Mouse (Mus musculus): ENCODE measurements around the gene Pcdh15. TPM values are rescaled to one million over a fixed set of nuclear protein-coding genes. Genes with fewer than 3 reads are reported as not detected.

Pcdh15 gene
- polyA plus RNA-seq, 1 experiment = not detected

DNA sequence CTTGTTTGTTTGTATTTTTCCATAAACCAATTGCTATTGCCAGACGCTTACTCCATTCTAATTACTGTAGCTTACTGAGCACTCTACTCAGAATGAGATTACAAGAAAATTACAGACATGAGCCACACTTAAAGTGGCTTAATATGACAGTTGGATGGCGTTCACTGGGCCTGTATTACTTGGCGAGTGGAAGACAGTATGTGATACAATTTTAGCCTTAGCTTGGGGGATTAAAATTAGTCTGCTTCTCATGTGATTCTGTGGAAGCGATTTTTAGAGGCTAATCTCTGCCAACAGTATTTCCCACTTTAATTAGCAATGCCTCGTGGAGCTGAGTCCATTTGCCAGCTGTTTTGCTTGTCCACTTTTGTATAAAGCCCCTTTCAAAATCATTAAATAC, 837.0 kb downstream of the Pcdh15 start:
- Histone ChIP-seq H3K4me1 (ENCODE audit: control insufficient read depth) (no peaks in the 10 kb centered on the region), H3K27me3 (ENCODE audit: control insufficient read depth) (no peaks in the 10 kb centered on the region), H3K36me3 (ENCODE audit: control insufficient read depth) (no peaks in the 10 kb centered on the region), H3K9me3 (ENCODE audit: control insufficient read depth, low read length) (peaks cover 7% of the 10 kb centered on the region), H3K4me3 (replicated peaks) (no peak overlapping the region)
- TF ChIP-seq TAL1 (IDR thresholded peaks at IDR 0.05; ENCODE audit: low read length) (no peak), GATA1 (IDR thresholded peaks at IDR 0.05; ENCODE audit: low read length) (no peak)

DNA sequence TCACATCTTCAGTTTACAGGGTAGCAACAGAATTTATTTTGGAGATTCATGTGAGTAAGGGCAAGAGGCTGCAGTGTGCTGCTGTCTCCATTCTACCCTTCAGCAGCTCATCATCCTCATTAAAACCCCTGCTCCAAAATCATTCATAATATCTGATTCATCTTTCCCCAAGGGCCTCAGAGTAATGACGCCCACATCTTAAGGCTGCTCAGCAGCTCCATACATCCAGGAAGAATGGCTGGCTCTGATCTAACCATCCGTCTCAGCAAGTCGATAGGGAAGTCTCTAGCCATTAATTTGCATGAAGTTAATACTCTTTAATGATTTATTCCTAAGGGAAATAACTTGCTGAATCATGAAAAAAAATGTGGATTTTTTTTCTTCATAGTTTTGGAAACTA, 839.8 kb downstream of the Pcdh15 start:
- H3K4me3 ChIP-seq (replicated peaks) = no peak overlapping the region
- no peaks in the 10 kb centered on the region for H3K4me1 ChIP-seq (ENCODE audit: control insufficient read depth)
- no peaks in the 10 kb centered on the region for H3K36me3 ChIP-seq (ENCODE audit: control insufficient read depth)
- no peak for TF ChIP-seq TAL1 (IDR thresholded peaks at IDR 0.05; ENCODE audit: low read length)
- TF ChIP-seq GATA1 (IDR thresholded peaks at IDR 0.05; ENCODE audit: low read length) = no peak
- H3K27me3 ChIP-seq (ENCODE audit: control insufficient read depth) = no peaks in the 10 kb centered on the region
- H3K9me3 ChIP-seq (ENCODE audit: control insufficient read depth, low read length) = no peaks in the 10 kb centered on the region

DNA sequence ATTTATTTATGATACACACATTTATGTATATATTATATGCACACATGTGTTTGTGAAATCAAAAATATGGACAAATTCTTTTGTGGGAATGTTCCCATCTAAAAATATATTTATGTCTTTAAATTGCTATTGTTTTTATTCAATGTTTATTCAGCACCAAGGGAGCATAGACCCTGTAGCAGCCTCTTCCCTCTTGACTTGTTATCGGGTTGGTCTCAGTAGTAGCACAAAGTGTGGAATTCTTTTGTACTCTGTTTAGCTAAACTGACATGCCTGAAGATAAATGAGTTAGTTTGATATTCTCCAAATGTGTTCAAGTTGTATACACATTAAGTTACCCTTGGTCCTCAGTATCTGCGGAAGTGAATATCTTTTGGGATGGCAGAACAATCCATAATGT, 848.7 kb downstream of the Pcdh15 start:
- Histone ChIP-seq H3K4me3 (replicated peaks) (no peak overlapping the region), H3K36me3 (ENCODE audit: control insufficient read depth) (no peaks in the 10 kb centered on the region), H3K9me3 (ENCODE audit: control insufficient read depth, low read length) (no peaks in the 10 kb centered on the region), H3K27me3 (ENCODE audit: control insufficient read depth) (no peaks in the 10 kb centered on the region), H3K4me1 (ENCODE audit: control insufficient read depth) (no peaks in the 10 kb centered on the region)
- TF ChIP-seq TAL1 (IDR thresholded peaks at IDR 0.05; ENCODE audit: low read length) (no peak), GATA1 (IDR thresholded peaks at IDR 0.05; ENCODE audit: low read length) (no peak)

DNA sequence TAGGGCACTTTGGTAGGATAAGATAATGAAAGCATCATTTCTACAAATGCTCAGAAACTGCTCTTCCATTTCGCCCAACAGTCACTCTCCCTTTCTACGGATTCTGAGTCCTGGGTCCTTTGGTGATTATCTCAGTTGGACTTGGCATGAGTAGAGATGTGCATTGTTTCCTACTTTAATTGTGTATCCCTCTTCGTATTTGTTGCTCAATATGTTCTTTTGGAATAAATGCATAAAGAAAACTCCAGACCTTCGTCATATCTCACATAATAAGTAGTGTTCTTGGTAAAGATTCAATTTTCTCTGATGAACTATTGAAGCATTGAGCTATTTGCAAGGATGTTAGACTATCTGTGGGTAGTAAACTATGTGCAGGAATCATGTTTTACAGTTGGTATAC, 854.2 kb downstream of the Pcdh15 start:
- no peaks in the 10 kb centered on the region for H3K4me1 ChIP-seq (ENCODE audit: control insufficient read depth)
- TF ChIP-seq TAL1 (IDR thresholded peaks at IDR 0.05; ENCODE audit: low read length) = no peak
- TF ChIP-seq GATA1 (IDR thresholded peaks at IDR 0.05; ENCODE audit: low read length) = no peak

DNA sequence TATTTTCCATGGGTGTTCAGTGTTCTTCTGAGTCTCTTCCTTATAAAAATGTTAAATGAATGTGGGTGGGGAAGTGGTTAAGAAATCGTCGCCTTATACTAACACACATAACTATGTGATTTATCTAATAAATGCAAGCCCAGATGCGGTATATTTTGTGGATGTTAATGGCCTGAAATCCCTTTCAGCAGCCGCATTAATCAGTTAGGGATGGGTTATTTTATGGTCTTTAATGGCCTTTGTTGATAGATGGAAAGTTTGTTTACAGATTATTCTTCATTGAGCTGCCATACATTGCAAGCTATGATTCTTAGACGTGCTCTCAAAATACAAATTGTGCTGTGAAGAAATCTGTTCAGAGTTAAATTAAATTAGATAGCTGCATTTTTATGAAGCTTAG, 884.9 kb downstream of the Pcdh15 start:
- Histone ChIP-seq H3K9me3 (ENCODE audit: control insufficient read depth, low read length) (peaks cover under 1% of the 10 kb centered on the region; the same call in 1 of the 2 replicates), H3K4me3 (replicated peaks) (no peak overlapping the region), H3K27me3 (ENCODE audit: control insufficient read depth) (no peaks in the 10 kb centered on the region), H3K36me3 (ENCODE audit: control insufficient read depth) (no peaks in the 10 kb centered on the region), H3K4me1 (ENCODE audit: control insufficient read depth) (no peaks in the 10 kb centered on the region)
- TF ChIP-seq GATA1 (IDR thresholded peaks at IDR 0.05; ENCODE audit: low read length) = no peak
- no peak for TF ChIP-seq TAL1 (IDR thresholded peaks at IDR 0.05; ENCODE audit: low read length)

More for the DNA sequence above, 854.2 kb downstream of the Pcdh15 start:
- Histone ChIP-seq H3K27me3 (ENCODE audit: control insufficient read depth) (no peaks in the 10 kb centered on the region), H3K9me3 (ENCODE audit: control insufficient read depth, low read length) (peaks cover 8% of the 10 kb centered on the region), H3K36me3 (ENCODE audit: control insufficient read depth) (no peaks in the 10 kb centered on the region), H3K4me3 (replicated peaks) (no peak overlapping the region)

DNA sequence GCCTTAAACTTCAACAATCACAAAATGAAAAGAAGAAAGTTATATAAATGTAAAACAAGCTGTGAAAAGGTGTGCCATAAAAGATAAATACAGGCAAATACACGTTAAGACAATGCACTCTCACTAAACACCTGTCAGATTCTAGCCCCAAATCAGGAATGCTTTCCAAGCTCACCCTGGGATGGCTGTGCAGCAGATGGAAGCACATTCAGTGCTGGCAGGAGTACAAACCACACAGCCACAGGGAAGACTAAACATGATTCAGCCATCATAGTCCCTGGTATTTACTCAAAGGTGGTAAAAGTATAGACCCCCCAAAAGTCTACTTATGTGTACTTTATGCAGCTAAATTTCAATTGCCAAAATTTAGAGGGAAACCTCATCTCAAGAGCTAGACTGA, 909.7 kb downstream of the Pcdh15 start:
- TF ChIP-seq TAL1 (IDR thresholded peaks at IDR 0.05; ENCODE audit: low read length) (no peak), GATA1 (IDR thresholded peaks at IDR 0.05; ENCODE audit: low read length) (no peak)
- H3K9me3 ChIP-seq (ENCODE audit: control insufficient read depth, low read length) = peaks cover 2% of the 10 kb centered on the region; the same call in 1 of the 2 replicates

DNA sequence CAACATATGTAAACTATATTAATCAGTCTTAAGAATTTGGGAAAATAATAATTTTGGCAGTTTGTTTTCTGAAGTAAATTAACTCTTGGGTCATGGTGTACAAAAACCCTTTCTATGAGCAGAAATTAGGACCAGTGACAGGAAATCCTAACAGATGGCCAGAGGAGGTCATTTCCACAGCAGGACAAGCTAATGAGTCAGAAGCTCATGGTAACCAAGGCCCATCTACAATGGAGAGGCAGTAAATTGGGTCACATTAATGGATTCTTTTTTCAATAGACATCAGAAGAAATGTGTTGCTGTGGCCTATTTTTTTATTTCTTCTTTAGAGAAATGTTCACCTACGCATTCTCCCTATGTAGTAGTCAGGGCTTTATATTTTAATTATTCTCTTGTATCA, 923.9 kb downstream of the Pcdh15 start:
- no peaks in the 10 kb centered on the region for H3K27me3 ChIP-seq (ENCODE audit: control insufficient read depth)
- H3K4me3 ChIP-seq (replicated peaks) = no peak overlapping the region
- H3K9me3 ChIP-seq (ENCODE audit: control insufficient read depth, low read length) = no peaks in the 10 kb centered on the region
- TF ChIP-seq GATA1 (IDR thresholded peaks at IDR 0.05; ENCODE audit: low read length) (no peak), TAL1 (IDR thresholded peaks at IDR 0.05; ENCODE audit: low read length) (no peak)
- no peaks in the 10 kb centered on the region for H3K36me3 ChIP-seq (ENCODE audit: control insufficient read depth)
- no peaks in the 10 kb centered on the region for H3K4me1 ChIP-seq (ENCODE audit: control insufficient read depth)

More for the DNA sequence above, 909.7 kb downstream of the Pcdh15 start:
- Histone ChIP-seq H3K36me3 (ENCODE audit: control insufficient read depth) (no peaks in the 10 kb centered on the region), H3K27me3 (ENCODE audit: control insufficient read depth) (no peaks in the 10 kb centered on the region), H3K4me1 (ENCODE audit: control insufficient read depth) (no peaks in the 10 kb centered on the region), H3K4me3 (replicated peaks) (no peak overlapping the region)

DNA sequence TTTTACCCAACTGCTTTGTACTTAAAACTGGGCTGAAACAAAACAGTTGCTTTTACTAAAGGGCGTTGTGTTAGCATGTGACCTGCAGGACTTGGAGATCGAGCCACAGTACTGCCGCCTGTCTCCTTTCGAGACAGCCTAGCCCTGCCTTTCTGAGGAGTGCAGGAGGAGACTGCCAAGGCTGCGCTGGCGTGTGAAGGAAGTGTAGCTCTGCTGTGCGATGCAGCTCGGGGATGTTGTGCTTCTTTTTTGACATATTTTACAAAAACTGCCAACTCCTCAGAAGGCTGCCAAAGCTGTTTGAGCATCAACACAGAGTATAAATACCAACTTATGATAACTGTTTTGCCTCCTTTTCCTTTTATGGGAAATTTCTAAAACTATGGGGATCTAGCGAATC, 953.9 kb downstream of the Pcdh15 start:
- no peaks in the 10 kb centered on the region for H3K27me3 ChIP-seq (ENCODE audit: control insufficient read depth)
- H3K36me3 ChIP-seq (ENCODE audit: control insufficient read depth) = no peaks in the 10 kb centered on the region
- H3K4me1 ChIP-seq (ENCODE audit: control insufficient read depth) = no peaks in the 10 kb centered on the region
- no peak overlapping the region for H3K4me3 ChIP-seq (replicated peaks)
- no peaks in the 10 kb centered on the region for H3K9me3 ChIP-seq (ENCODE audit: control insufficient read depth, low read length)
- no peak for TF ChIP-seq TAL1 (IDR thresholded peaks at IDR 0.05; ENCODE audit: low read length)
- no peak for TF ChIP-seq GATA1 (IDR thresholded peaks at IDR 0.05; ENCODE audit: low read length)

DNA sequence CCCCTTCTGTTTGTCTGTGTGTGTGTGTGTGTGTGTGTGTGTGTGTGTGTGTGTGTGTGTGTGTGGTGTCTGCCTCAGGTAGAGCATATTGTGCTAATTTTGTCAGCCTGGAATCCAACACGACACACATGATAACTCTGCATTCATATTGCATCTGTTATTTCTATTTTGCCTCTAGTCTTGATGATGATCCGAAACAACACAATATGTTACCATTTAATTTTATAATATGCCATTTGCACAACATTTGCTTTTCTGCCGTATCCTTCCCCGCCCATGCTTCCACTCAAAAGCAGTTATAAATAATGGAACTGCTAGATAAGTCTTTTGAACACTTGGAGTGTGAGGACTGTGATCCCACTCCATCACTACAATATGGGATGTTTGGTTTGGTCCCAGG, 987.5 kb downstream of the Pcdh15 start:
- Histone ChIP-seq H3K9me3 (ENCODE audit: control insufficient read depth, low read length) (no peaks in the 10 kb centered on the region), H3K4me1 (ENCODE audit: control insufficient read depth) (no peaks in the 10 kb centered on the region), H3K4me3 (replicated peaks) (no peak overlapping the region), H3K27me3 (ENCODE audit: control insufficient read depth) (no peaks in the 10 kb centered on the region), H3K36me3 (ENCODE audit: control insufficient read depth) (no peaks in the 10 kb centered on the region)
- TF ChIP-seq TAL1 (IDR thresholded peaks at IDR 0.05; ENCODE audit: low read length) (no peak), GATA1 (IDR thresholded peaks at IDR 0.05; ENCODE audit: low read length) (no peak)

DNA sequence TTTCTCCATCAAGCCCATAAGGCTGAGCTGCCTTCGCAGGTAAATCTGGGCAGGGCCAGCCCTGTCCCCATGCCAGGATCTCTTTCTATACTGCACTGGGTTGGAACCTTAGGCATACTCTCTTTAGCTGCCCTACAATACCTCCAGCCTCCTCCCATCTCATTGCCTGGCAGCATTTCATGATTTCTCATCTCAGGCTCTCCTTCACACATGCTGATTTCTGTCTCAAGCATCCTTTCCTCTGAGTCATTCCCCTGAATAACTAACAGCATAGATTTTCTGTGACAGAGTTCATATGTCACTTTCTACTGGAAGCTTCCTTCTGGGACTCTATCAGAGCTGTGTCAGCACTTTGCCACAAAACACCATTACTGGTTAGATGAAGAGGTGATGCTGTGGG, 999.2 kb downstream of the Pcdh15 start:
- no peak overlapping the region for H3K4me3 ChIP-seq (replicated peaks)
- no peaks in the 10 kb centered on the region for H3K4me1 ChIP-seq (ENCODE audit: control insufficient read depth)
- H3K36me3 ChIP-seq (ENCODE audit: control insufficient read depth) = no peaks in the 10 kb centered on the region
- no peaks in the 10 kb centered on the region for H3K27me3 ChIP-seq (ENCODE audit: control insufficient read depth)
- peaks cover 4% of the 10 kb centered on the region; the same call in 1 of the 2 replicates for H3K9me3 ChIP-seq (ENCODE audit: control insufficient read depth, low read length)
- TF ChIP-seq GATA1 (IDR thresholded peaks at IDR 0.05; ENCODE audit: low read length) (no peak), TAL1 (IDR thresholded peaks at IDR 0.05; ENCODE audit: low read length) (no peak)
